Mouse (Mus musculus) liver, embryonic 15.5 days (tissue): Measurements from ENCODE around the gene Palm2. TPM values are rescaled to one million over a fixed set of nuclear protein-coding genes. Genes with fewer than 3 reads are reported as not detected.
A peak's percentile ranks its signal among the peaks of the same experiment; 100 is the strongest.

Experiments used
- ATAC-seq: fragments of 200-750 bp; cut with Nextera tagmentation; 2 replicates; pipeline ENCODE4 v1.8.0; 2017; ENCODE audit warnings: moderate number of reproducible peaks, mild to moderate bottlenecking, moderate library complexity; ENCODE audit not compliant: insufficient read depth
- H3K27ac ChIP-seq: fragments of 300-500 bp; sonication (generic); replicated peaks from 2 replicates; pipeline ENCODE4 v1.5.1; 2015; ENCODE audit warnings: mild to moderate bottlenecking, inconsistent platforms
- H3K27me3 ChIP-seq: fragments of 300-500 bp; sonication (generic); 2 replicates; pipeline ENCODE4 v1.6.1; 2015; ENCODE audit warnings: mild to moderate bottlenecking, inconsistent platforms
- H3K36me3 ChIP-seq: fragments of 300-500 bp; sonication (generic); replicated peaks from 2 replicates; pipeline ENCODE4 v1.6.1; 2015; ENCODE audit warnings: moderate library complexity, mild to moderate bottlenecking, inconsistent platforms
- H3K4me1 ChIP-seq: fragments of 300-500 bp; sonication (generic); replicated peaks from 2 replicates; pipeline ENCODE4 v1.6.1; 2015; ENCODE audit warnings: inconsistent platforms
- H3K4me2 ChIP-seq: fragments of 300-500 bp; sonication (generic); 2 replicates; pipeline ENCODE4 v1.6.1; 2015; ENCODE audit warnings: moderate library complexity, mild to moderate bottlenecking, inconsistent platforms
- H3K4me3 ChIP-seq: fragments of 300-500 bp; sonication (generic); replicated peaks from 2 replicates; pipeline ENCODE4 v1.5.1; 2015; ENCODE audit warnings: mild to moderate bottlenecking, inconsistent platforms
- H3K9ac ChIP-seq: fragments of 300-500 bp; sonication (generic); 2 replicates; pipeline ENCODE4 v1.6.1; 2015; ENCODE audit warnings: moderate library complexity, mild to moderate bottlenecking, inconsistent platforms
- H3K9me3 ChIP-seq: fragments of 300-500 bp; sonication (generic); replicated peaks from 2 replicates; pipeline ENCODE4 v1.6.1; 2016; ENCODE audit warnings: inconsistent platforms
- WGBS: fragments of 180-500 bp; shearing (Covaris S2); methylation state at CpG from one replicate; pipeline ENCODE4 v1.1.7; 2015; ENCODE audit warnings: mixed read lengths; ENCODE audit not compliant: insufficient replicate concordance; 5-methylcytosine and 5-hydroxymethylcytosine counted together
- polyA plus RNA-seq: library from polyadenylated mRNA; unstranded; fragments of >200 nt; fragmentation: Nextera tagmentation; extraction: Ambion mirVana; gene quantifications from 2 replicates; pipeline ENCODE4 v1.2.1, GENCODE M21; 2015

Gene Palm2
- polyA plus RNA-seq, 1 experiment from 2014 or later = 0.16 TPM

GRCm38 (mm10) chr4:57568268-57569068 is 134.4 kb downstream of the Palm2 start:
- Histone ChIP-seq H3K9ac (no peak overlapping the region), H3K9me3 (no peaks in the 10 kb centered on the region), H3K4me1 (no peaks in the 10 kb centered on the region), H3K36me3 (no peaks in the 10 kb centered on the region), H3K27ac (no peak overlapping the region), H3K27me3 (peaks cover 26% of the 10 kb centered on the region), H3K4me3 (peak overlapping the region; percentile 28), H3K4me2 (peak overlapping the region; percentile 41)
- no peak for ATAC-seq
- 45% methylated on average over 19 of the region's 19 CpGs for WGBS

DNA sequence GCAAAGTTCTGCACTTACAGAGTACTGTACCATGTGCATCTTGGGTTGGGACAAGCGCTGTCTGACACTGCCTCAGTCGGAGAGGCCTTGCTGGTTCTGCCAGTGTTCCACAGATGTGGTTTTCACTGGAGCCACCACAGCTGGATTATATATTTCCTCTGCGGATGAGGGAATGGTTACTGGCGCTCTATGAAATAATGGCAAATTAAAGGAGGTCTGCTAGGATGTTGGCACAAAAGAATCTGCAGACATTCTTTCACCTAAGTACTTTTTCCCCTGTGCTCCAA is 135.0 kb downstream of the Palm2 start:
- Histone ChIP-seq H3K27me3 (peaks cover 26% of the 10 kb centered on the region), H3K9me3 (no peaks in the 10 kb centered on the region), H3K4me2 (no peak overlapping the region), H3K9ac (no peak overlapping the region), H3K4me1 (no peaks in the 10 kb centered on the region), H3K27ac (no peak overlapping the region), H3K36me3 (no peaks in the 10 kb centered on the region), H3K4me3 (no peak overlapping the region)
- WGBS = 75% methylated on average over 4 of the region's 4 CpGs
- ATAC-seq = no peak

DNA sequence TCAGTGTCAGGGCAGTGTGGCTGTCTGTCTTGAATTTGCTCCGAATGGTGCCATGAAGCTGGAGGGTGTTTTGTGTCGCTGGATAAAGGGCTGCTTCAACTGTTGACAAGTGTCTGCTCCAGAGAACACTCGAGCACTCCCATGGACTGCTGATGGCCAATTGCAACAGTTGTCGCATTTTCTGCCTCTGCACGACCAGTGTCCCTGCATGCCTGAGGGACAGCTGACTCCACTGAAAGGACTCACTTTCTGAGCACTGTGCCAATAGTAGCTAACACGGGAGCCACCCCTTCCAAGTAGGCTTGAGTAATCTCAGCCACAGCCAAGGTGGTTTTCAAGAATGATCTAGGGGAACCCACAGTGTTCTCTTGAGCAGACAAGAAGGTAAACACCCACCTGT is 135.7 kb downstream of the Palm2 start:
- H3K4me2 ChIP-seq = no peak overlapping the region
- no peak overlapping the region for H3K4me3 ChIP-seq
- no peaks in the 10 kb centered on the region for H3K36me3 ChIP-seq
- 59% methylated on average over 6 of the region's 6 CpGs for WGBS
- peaks cover 26% of the 10 kb centered on the region for H3K27me3 ChIP-seq
- H3K9ac ChIP-seq = no peak overlapping the region
- ATAC-seq = no peak
- H3K27ac ChIP-seq = no peak overlapping the region
- H3K9me3 ChIP-seq = no peaks in the 10 kb centered on the region
- no peaks in the 10 kb centered on the region for H3K4me1 ChIP-seq

GRCm38 (mm10) chr4:57570229-57570628 is 136.2 kb downstream of the Palm2 start:
- Histone ChIP-seq H3K4me1 (no peaks in the 10 kb centered on the region), H3K27ac (no peak overlapping the region), H3K4me3 (no peak overlapping the region), H3K4me2 (no peak overlapping the region), H3K27me3 (peaks cover 26% of the 10 kb centered on the region), H3K9me3 (no peaks in the 10 kb centered on the region), H3K36me3 (no peaks in the 10 kb centered on the region), H3K9ac (no peak overlapping the region)
- 67% methylated on average over 3 of the region's 3 CpGs for WGBS
- ATAC-seq = no peak

DNA sequence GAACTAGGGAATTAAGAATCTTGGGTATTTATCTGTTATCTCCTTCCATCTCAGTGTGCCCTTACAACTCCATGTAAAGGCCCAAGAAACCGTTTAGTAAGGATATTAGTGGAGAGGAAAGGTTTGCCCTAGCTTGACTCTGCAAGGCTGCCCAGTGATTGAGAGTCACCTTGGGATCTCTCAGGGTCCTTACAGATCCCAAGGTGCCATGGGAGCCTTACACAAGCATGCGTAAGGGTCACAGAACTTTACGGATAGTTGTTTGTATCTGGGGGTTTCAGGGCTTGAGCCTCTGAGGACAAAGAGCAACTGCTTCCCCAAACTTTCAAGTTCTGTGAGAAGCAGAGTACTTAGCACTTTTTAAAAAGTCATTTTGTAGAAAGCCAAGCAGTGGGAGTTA is 140.1 kb downstream of the Palm2 start:
- H3K9me3 ChIP-seq = no peaks in the 10 kb centered on the region
- whole genome bisulfite sequencing = 60% methylated on average over 3 of the region's 3 CpGs
- no peak overlapping the region for H3K4me2 ChIP-seq
- no peak for ATAC-seq
- H3K4me3 ChIP-seq = no peak overlapping the region
- no peaks in the 10 kb centered on the region; the same call in 1 of the 2 replicates for H3K27me3 ChIP-seq
- H3K36me3 ChIP-seq = no peaks in the 10 kb centered on the region
- no peak overlapping the region for H3K9ac ChIP-seq
- no peaks in the 10 kb centered on the region for H3K4me1 ChIP-seq
- no peak overlapping the region for H3K27ac ChIP-seq

DNA sequence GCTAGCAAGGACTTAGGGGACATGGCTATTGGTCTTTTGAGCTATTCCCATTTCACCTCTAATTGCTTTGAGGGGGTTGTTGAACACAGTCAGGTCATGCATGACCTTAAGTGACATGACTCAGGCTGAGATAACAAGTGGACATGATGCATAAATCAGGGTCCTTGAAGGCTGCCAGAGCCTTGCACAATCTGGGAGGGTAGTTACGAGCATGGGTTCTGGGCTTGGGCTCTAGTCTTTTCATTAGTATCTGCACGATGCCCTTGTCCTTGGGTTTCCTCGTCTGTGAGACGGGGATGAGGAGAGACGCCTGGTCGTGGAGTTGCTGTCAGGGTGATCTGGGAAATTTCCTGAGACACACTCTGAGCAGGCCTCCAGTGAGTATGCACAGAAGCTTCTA is 140.6 kb downstream of the Palm2 start:
- no peaks in the 10 kb centered on the region for H3K4me1 ChIP-seq

DNA sequence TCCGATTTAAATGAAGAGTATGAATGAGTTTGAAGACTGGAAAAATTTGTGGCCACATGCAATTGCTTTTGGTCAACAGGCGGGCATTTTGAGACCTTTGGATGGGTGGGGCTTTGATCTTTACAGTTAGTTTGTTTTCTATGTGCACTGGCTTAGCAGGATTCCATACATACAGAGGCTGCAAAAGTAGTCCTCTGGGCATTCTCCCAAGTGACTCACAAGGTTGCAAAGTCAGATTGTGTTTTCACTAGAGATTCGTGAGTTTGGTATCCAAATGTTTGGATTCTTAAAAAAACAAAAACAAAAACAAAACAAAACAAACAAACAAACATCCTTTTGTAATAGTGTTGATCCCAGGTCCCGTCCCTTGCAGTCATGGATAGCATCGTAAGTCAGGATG is 141.6 kb downstream of the Palm2 start:
- Histone ChIP-seq H3K27me3 (no peaks in the 10 kb centered on the region), H3K4me1 (no peaks in the 10 kb centered on the region)
- WGBS = 47% methylated on average over 5 of the region's 5 CpGs

More for the DNA sequence above, 140.6 kb downstream of the Palm2 start:
- no peak overlapping the region for H3K4me3 ChIP-seq
- H3K4me2 ChIP-seq = no peak overlapping the region
- ATAC-seq = no peak
- no peaks in the 10 kb centered on the region for H3K9me3 ChIP-seq
- no peak overlapping the region for H3K9ac ChIP-seq
- H3K36me3 ChIP-seq = no peaks in the 10 kb centered on the region
- WGBS = 67% methylated on average over 6 of the region's 6 CpGs
- H3K27me3 ChIP-seq = no peaks in the 10 kb centered on the region
- no peak overlapping the region for H3K27ac ChIP-seq

DNA sequence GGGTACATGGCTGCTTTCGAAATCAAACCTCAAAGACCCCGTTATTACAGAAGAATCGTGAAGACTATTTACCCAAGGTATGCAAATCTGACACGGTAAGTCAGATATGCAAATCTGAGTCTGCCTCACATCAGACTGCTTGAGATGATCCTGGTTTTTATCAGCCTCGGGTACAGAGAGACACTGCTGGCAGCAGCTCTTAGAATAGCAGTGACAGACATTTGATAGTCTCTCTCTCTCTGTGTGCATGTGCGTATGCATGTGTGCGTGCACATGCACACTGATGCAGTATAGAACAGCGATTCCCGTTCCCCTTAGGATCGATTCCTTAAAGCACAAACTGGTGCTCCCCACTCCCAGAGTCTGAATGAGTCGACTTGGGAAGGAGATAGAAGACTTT is 142.0 kb downstream of the Palm2 start:
- H3K27ac ChIP-seq = no peak overlapping the region
- no peaks in the 10 kb centered on the region for H3K27me3 ChIP-seq
- H3K36me3 ChIP-seq = no peaks in the 10 kb centered on the region
- H3K9ac ChIP-seq = no peak overlapping the region
- no peak overlapping the region for H3K4me3 ChIP-seq
- no peaks in the 10 kb centered on the region for H3K4me1 ChIP-seq
- ATAC-seq = no peak
- no peak overlapping the region for H3K4me2 ChIP-seq
- no peaks in the 10 kb centered on the region; the same call in 1 of the 2 replicates for H3K9me3 ChIP-seq
- WGBS = 67% methylated on average over 11 of the region's 11 CpGs

More for the DNA sequence above, 141.6 kb downstream of the Palm2 start:
- Histone ChIP-seq H3K36me3 (no peaks in the 10 kb centered on the region), H3K9ac (no peak overlapping the region), H3K27ac (no peak overlapping the region), H3K4me2 (no peak overlapping the region), H3K9me3 (no peaks in the 10 kb centered on the region; the same call in 1 of the 2 replicates), H3K4me3 (no peak overlapping the region)
- ATAC-seq = no peak

DNA sequence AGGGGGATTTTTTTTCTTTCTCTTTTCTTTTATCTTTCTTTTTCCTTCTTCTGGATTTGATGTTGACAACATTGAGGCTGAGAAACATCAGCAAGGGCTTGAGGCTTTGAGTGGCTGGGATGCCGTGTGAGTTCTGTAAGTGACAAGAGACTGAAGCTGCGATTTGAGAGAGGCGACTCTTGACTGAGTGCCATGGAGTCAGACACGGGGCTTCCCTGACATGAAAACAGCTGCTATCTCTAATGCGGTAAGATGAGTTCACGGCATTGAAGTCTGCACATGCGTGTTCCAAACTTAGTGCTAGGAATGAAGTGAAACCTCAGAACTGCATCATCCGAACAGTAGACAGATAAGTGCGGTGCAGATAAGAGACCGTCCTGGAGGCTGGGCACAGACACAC is 145.6 kb downstream of the Palm2 start:
- no peak overlapping the region for H3K4me2 ChIP-seq
- 74% methylated on average over 10 of the region's 10 CpGs for WGBS
- H3K27me3 ChIP-seq = no peaks in the 10 kb centered on the region
- no peak overlapping the region for H3K4me3 ChIP-seq
- H3K27ac ChIP-seq = no peak overlapping the region
- H3K36me3 ChIP-seq = no peaks in the 10 kb centered on the region
- H3K4me1 ChIP-seq = no peaks in the 10 kb centered on the region
- H3K9me3 ChIP-seq = no peaks in the 10 kb centered on the region; the same call in 1 of the 2 replicates
- ATAC-seq = no peak
- no peak overlapping the region for H3K9ac ChIP-seq

- no peaks in the 10 kb centered on the region for H3K4me1 ChIP-seq
- H3K4me3 ChIP-seq = no peak overlapping the region
- H3K4me2 ChIP-seq = no peak overlapping the region
- WGBS = 70% methylated on average over 6 of the region's 6 CpGs
- no peak overlapping the region for H3K27ac ChIP-seq
- H3K9me3 ChIP-seq = no peaks in the 10 kb centered on the region; the same call in 1 of the 2 replicates
- ATAC-seq = no peak
- H3K36me3 ChIP-seq = no peaks in the 10 kb centered on the region
- H3K27me3 ChIP-seq = no peaks in the 10 kb centered on the region
- H3K9ac ChIP-seq = no peak overlapping the region
Measured at GRCm38 (mm10) chr4:57585281-57585800, 151.3 kb downstream of the Palm2 start.

GRCm38 (mm10) chr4:57586933-57587658 is 153.0 kb downstream of the Palm2 start:
- 33% methylated on average over 7 of the region's 7 CpGs for WGBS

More at GRCm38 (mm10) chr4:57586933-57587658, 153.0 kb downstream of the Palm2 start:
- H3K4me1 ChIP-seq = no peaks in the 10 kb centered on the region
- no peak overlapping the region for H3K4me3 ChIP-seq
- no peaks in the 10 kb centered on the region for H3K36me3 ChIP-seq
- H3K4me2 ChIP-seq = no peak overlapping the region
- H3K9me3 ChIP-seq = no peaks in the 10 kb centered on the region
- H3K27me3 ChIP-seq = no peaks in the 10 kb centered on the region
- ATAC-seq = no peak
- H3K9ac ChIP-seq = no peak overlapping the region
- no peak overlapping the region for H3K27ac ChIP-seq
